Mouse (Mus musculus) spleen, adult 2 months (tissue): ENCODE results near the gene Epha5.

ENCODE experiments used
- CTCF ChIP-seq: fragments of 200-500 bp; IDR thresholded peaks from 2 replicates; pipeline ENCODE4 v1.5.1; 2011; ENCODE audit warnings: mild to moderate bottlenecking, inconsistent platforms; ENCODE audit not compliant: insufficient read depth, insufficient read length, insufficient replicate concordance; ENCODE audit errors: extremely low read depth
- POLR2A ChIP-seq: fragments of 200-500 bp; IDR thresholded peaks from 2 replicates; pipeline ENCODE4 v1.6.1; 2011; ENCODE audit warnings: low read depth, low read length, inconsistent platforms

GRCm38 (mm10) chr5:84415961-84416821 lies 991 bp downstream of the Epha5 start:
- TF ChIP-seq POLR2A (no peak), CTCF (no peak)
